Mouse (Mus musculus) liver, embryonic 14.5 days (tissue): ENCODE measurements at regions not wholly inside any gene's neighbourhood (a gene's known extent, or its start where the extent isn't known, plus 50 kb on each side); places are given as distances from the start of the nearest gene placed in this dataset.

Experiments used
- ATAC-seq: fragments of 200-750 bp; cut with Nextera tagmentation; 2 replicates; pipeline ENCODE4 v1.8.0; 2017; ENCODE audit warnings: moderate number of reproducible peaks, mild to moderate bottlenecking, moderate library complexity; ENCODE audit not compliant: insufficient read depth
- DNase-seq, 3 experiments: peaks; one replicate each; pipeline ENCODE4 v3.0.0-alpha.2; 2012 to 2013; ENCODE audit warnings: low read depth in 3 of 3, low spot score in 3 of 3
- H3K27ac ChIP-seq: fragments of 300-500 bp; sonication (generic); 2 replicates; pipeline ENCODE4 v1.5.1; 2014; ENCODE audit warnings: moderate library complexity, mild to moderate bottlenecking, control low read depth, inconsistent platforms
- H3K27me3 ChIP-seq: fragments of 300-500 bp; sonication (generic); 2 replicates; pipeline ENCODE4 v1.6.1; 2014; ENCODE audit warnings: mild to moderate bottlenecking, low read length, moderate library complexity; ENCODE audit not compliant: control insufficient read depth, insufficient read depth
- H3K36me3 ChIP-seq: fragments of 300-500 bp; sonication (generic); replicated peaks from 2 replicates; pipeline ENCODE4 v1.6.1; 2014; ENCODE audit warnings: low read depth; ENCODE audit not compliant: control insufficient read depth, insufficient read depth
- H3K4me1 ChIP-seq, 2 experiments: fragments of 200-500 bp in 1 of 2; fragments of 300-500 bp in 1 of 2; sonication (generic) in 1 of 2; replicated peaks; 2 replicates each; pipeline ENCODE4 v1.6.1; 2012 to 2014; ENCODE audit warnings: antibody characterized with exemption in 1 of 2, inconsistent platforms in 1 of 2, low read length in 1 of 2; ENCODE audit not compliant: control insufficient read depth in 2 of 2, insufficient read depth in 2 of 2
- H3K4me2 ChIP-seq: fragments of 300-500 bp; sonication (generic); 2 replicates; pipeline ENCODE4 v1.6.1; 2014; ENCODE audit warnings: low read depth, mild to moderate bottlenecking, control low read depth, moderate library complexity
- H3K4me3 ChIP-seq, 2 experiments: fragments of 200-500 bp in 1 of 2; fragments of 300-500 bp in 1 of 2; sonication (generic) in 1 of 2; 2 replicates each; pipeline ENCODE4 v1.5.1; 2012 to 2014; ENCODE audit warnings: low read depth in 2 of 2, low read length in 2 of 2, mild to moderate bottlenecking in 2 of 2, control low read depth in 1 of 2, inconsistent platforms in 1 of 2, moderate library complexity in 1 of 2; ENCODE audit not compliant: insufficient read depth in 1 of 2
- H3K9ac ChIP-seq: fragments of 300-500 bp; sonication (generic); replicated peaks from 2 replicates; pipeline ENCODE4 v1.6.1; 2014; ENCODE audit warnings: mild to moderate bottlenecking, control low read depth, moderate library complexity
- H3K9me3 ChIP-seq: fragments of 300-500 bp; sonication (generic); 2 replicates; pipeline ENCODE4 v1.6.1; 2016; ENCODE audit warnings: low read length, mixed read lengths; ENCODE audit not compliant: control insufficient read depth
- CTCF ChIP-seq: IDR thresholded peaks from 2 replicates; pipeline ENCODE4 v1.5.1; 2016; ENCODE audit warnings: antibody characterized with exemption, low read depth, control low read depth
- EP300 ChIP-seq: IDR thresholded peaks from 2 replicates; pipeline ENCODE4 v1.6.1; 2016; ENCODE audit warnings: antibody characterized with exemption, low read depth
- WGBS: fragments of 180-500 bp; shearing (Covaris S2); extraction: QIAGEN DNeasy Blood & Tissue Kit; methylation state at CpG from one replicate; pipeline ENCODE4 v1.1.7; 2014; ENCODE audit not compliant: insufficient replicate concordance; 5-methylcytosine and 5-hydroxymethylcytosine counted together

DNA sequence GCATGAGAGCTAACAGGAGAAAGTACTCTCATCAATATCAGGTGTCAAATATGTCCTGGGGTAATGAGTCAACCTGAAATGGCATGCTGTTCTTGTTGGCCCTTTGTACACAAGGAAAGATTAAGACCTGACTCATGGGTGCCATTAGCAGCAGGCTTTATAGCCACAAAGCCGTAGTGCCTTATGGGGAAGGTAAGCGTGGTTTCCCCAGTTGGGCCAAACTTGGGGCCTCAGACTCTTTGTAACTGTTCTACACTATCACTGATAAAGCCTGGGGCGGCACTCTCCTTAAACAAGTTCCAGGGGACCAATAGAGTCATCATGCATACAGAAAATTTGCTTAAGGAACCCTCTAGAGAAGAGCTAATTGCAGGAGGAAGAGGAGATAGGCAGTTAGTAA is 1228.9 kb upstream of the A1bg start:
- H3K4me2 ChIP-seq: peak overlapping the region; percentile 7; the same call in 1 of the 2 replicates
- WGBS: 13% methylated on average over 3 of the region's 3 CpGs
- peak overlapping the region; percentile 6 for H3K27ac ChIP-seq
- H3K9me3 ChIP-seq: no peaks in the 10 kb centered on the region
- DNase-seq: peak in 2 of 3 experiments; percentile 45 to 52
- peaks cover 54 to 80% of the 10 kb centered on the region in 2 experiments for H3K4me1 ChIP-seq
- H3K9ac ChIP-seq: no peak overlapping the region
- no peaks in the 10 kb centered on the region for H3K27me3 ChIP-seq
- peak; percentile 60 for ATAC-seq
- no peak overlapping the region for H3K4me3 ChIP-seq
- H3K36me3 ChIP-seq: no peaks in the 10 kb centered on the region
- TF ChIP-seq CTCF (no peak), EP300 (peak; percentile 27; the same call in 1 of the 2 replicates)

- ATAC-seq (no peak), DNase-seq (no peak)
- Histone ChIP-seq H3K4me3 (no peak overlapping the region), H3K9ac (no peak overlapping the region), H3K4me1 (peaks cover 48 to 74% of the 10 kb centered on the region in 2 experiments), H3K27ac (no peak overlapping the region; the same call in 1 of the 2 replicates), H3K36me3 (no peaks in the 10 kb centered on the region), H3K4me2 (no peak overlapping the region), H3K27me3 (no peaks in the 10 kb centered on the region), H3K9me3 (no peaks in the 10 kb centered on the region)
- WGBS: 70% methylated on average over 4 of the region's 4 CpGs
- no peak for TF ChIP-seq EP300
- no peak for TF ChIP-seq CTCF
Observed at GRCm38 (mm10) chr15:62150296-62150695, 1227.5 kb upstream of the A1bg start.

GRCm38 (mm10) chr15:62148680-62149237 is 1225.9 kb upstream of the A1bg start:
- TF ChIP-seq CTCF (no peak), EP300 (no peak)
- H3K4me3 ChIP-seq: no peak overlapping the region
- no peaks in the 10 kb centered on the region for H3K36me3 ChIP-seq
- no peaks in the 10 kb centered on the region for H3K27me3 ChIP-seq
- no peak overlapping the region for H3K9ac ChIP-seq
- H3K4me1 ChIP-seq: peaks cover 48 to 68% of the 10 kb centered on the region in 2 experiments
- peak overlapping the region; percentile 31; the same call in 1 of the 2 replicates for H3K4me2 ChIP-seq
- WGBS: 61% methylated on average over 10 of the region's 10 CpGs
- DNase-seq (no peak), ATAC-seq (peak; percentile 65)
- H3K27ac ChIP-seq: peak overlapping the region; percentile 41
- H3K9me3 ChIP-seq: no peaks in the 10 kb centered on the region

DNA sequence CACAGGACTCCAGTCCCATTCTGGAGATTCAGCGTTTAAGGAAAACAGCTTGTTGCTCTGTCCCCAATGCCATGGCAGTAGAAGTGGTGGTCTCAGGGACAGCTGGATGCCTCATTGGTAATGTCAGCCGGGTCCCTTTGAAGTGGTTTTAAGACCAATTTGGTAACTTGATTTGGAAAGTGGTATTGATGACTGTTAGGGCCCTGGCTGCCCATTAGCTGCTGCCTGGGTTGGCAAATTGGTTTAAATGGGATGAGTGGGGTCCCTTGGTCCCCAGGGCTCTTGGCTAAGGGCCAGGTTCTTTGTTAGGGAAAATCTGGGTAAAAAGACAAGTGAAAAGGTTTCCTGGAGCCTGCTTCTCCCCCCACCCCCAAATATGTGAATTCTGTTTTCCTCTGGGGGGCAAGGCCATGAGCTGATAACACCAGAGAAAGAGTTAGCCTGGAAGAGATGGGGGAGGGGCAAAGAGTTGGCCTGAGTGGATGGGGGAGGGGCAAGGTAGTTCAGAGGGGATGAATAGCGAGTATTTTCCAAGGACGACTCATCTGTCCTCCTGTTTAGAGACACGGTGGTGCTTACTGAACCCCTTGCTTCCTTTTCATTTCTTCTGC is 1224.6 kb upstream of the A1bg start:
- TF ChIP-seq CTCF (no peak), EP300 (no peak)
- H3K4me1 ChIP-seq: peaks cover 38 to 58% of the 10 kb centered on the region in 2 experiments
- no peak overlapping the region for H3K9ac ChIP-seq

DNA sequence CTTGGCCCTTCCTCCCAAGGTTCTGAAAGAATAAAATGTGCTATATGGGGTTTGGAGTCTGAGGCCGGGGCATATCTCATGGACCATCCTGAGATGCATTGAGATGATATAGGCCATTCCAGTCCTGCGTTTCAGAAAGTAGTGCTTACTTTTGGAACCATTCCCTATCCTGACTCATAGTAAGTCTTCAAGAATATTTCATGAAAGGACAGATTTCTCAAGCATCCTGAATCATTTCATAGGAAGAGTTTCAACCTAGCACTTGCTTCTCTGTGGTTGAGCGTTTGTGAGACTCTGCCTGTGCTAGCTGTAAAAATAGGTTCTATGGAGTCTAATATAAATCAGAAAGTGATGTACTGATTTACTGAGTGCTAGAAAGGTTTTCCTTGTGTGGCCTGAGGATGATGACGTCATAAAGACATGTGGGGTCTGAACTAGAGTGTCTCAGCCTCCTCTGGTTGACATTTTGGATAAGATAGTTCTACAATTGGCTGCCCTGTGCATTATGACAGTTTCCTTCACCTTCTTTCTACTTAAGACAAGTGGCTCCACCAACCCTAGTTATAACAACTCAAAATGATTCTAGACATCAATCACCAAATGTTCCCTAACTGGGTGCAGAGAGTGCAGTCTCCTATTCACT is 1223.0 kb upstream of the A1bg start:
- H3K9me3 ChIP-seq: no peaks in the 10 kb centered on the region
- DNase-seq (no peak), ATAC-seq (no peak)
- H3K4me2 ChIP-seq: no peak overlapping the region
- 74% methylated on average over 4 of the region's 4 CpGs for WGBS
- no peak overlapping the region; the same call in 1 of the 2 replicates for H3K27ac ChIP-seq
- H3K9ac ChIP-seq: no peak overlapping the region
- no peaks in the 10 kb centered on the region for H3K27me3 ChIP-seq
- no peak overlapping the region for H3K4me3 ChIP-seq
- TF ChIP-seq EP300 (no peak), CTCF (no peak)
- no peaks in the 10 kb centered on the region for H3K36me3 ChIP-seq
- H3K4me1 ChIP-seq: peaks cover 24 to 41% of the 10 kb centered on the region in 2 experiments

More for the DNA sequence above, 1224.6 kb upstream of the A1bg start:
- Histone ChIP-seq H3K36me3 (no peaks in the 10 kb centered on the region), H3K4me3 (no peak overlapping the region), H3K4me2 (no peak overlapping the region), H3K27ac (no peak overlapping the region), H3K9me3 (no peaks in the 10 kb centered on the region), H3K27me3 (no peaks in the 10 kb centered on the region)
- WGBS: 46% methylated on average over 5 of the region's 5 CpGs
- no peak for ATAC-seq
- DNase-seq: no peak
